Mouse (Mus musculus) heart, adult 2 months (tissue): ENCODE results near the gene Tbrg4.

ENCODE experiments used
- CTCF ChIP-seq: fragments of 200-600 bp; IDR thresholded peaks from 2 replicates; pipeline ENCODE4 v1.8.1; 2022; ENCODE audit warnings: antibody characterized with exemption, mild to moderate bottlenecking, moderate library complexity
- EP300 ChIP-seq: fragments of 200-500 bp; IDR thresholded peaks from 2 replicates; pipeline ENCODE4 v1.6.1; 2011; ENCODE audit warnings: low read depth, low read length, control low read depth; ENCODE audit not compliant: insufficient read depth
- POLR2A ChIP-seq: fragments of 200-500 bp; IDR thresholded peaks from 2 replicates; pipeline ENCODE4 v1.6.1; 2011; ENCODE audit warnings: mild to moderate bottlenecking, low read depth, low read length, control low read depth; ENCODE audit not compliant: insufficient read depth

DNA sequence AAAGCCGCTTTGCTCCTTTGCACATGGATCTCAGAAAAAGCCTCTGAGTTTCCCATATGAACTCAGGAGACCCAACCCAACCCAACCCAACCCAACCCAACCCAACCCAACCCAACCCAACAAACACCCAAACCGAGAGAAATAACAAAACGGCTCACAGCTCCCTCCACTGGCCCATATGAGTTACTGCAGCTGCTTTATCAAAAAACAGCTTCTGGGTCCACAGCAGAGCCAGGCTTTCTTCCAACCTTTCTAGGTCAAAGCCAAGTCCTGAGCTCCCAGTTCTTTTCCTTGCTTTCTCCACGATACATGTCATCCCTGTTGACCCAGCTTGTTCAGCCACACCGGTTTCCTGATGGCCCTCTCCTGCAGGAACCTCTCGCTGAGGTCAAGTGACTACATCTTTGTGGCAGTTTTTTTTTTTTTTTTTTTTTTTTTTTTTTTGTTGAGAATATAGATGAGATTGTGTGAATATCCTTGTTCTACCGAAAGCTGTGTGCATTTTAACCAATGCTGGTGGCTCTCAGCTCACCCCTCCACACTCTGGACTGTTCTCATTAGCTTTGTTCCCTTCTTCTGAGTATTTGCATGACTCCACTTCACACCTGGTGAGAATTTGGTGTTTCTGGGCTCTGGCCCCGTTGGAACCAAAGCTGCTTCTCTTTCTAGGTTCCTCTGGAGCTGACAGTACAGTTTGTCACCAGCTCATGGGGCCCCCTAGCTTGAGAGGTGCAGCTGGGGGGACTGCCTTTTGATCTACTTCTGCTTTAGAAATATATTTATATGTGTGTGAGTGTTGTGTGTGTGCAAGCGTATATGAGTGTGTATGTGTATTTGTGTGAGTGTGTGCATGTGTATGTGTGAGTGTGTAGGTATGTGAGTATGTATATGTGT, 22.2 kb upstream of the Tbrg4 start:
- no peak for TF ChIP-seq EP300
- TF ChIP-seq CTCF = peak; percentile 33
- TF ChIP-seq POLR2A = no peak
